Comparison of ENCODE assay signal across 14 mouse cellular contexts in genomic region chr14:47393354-47394094, GRCm38 (mm10).
"Had no signal": no experiment of that assay in that cellular context is flagged by ENCODE, and none has a peak within 500 bp of the region (broad histone marks: within the 10 kb centered on the region; RNA-seq: fewer than 3 reads in every experiment).

No protein-coding gene starts in this region.

- H3K27ac ChIP-seq: layer of hippocampus, adult 2 months; liver, embryonic 14.5 days; lung, embryonic 15.5 days; macrophage had no signal

- H3K4me3 ChIP-seq: layer of hippocampus, adult 2 months; lung, embryonic 15.5 days had no signal

- DNase-seq: kidney, adult 18-20 months; kidney, adult 9 months; kidney, postnatal 25 days; layer of hippocampus, adult 9-11 months; lung, adult 18-20 months; lung, postnatal 10 days; midbrain, embryonic 14.5 days; thymus, adult 18-20 months; thymus, postnatal 14 days; thymus, postnatal 4 days had no signal

- H3K4me1 ChIP-seq: lung, embryonic 15.5 days had no signal
